Mouse (Mus musculus): Measurements from ENCODE around the gene Myo9b.

Gene Myo9b

DNA sequence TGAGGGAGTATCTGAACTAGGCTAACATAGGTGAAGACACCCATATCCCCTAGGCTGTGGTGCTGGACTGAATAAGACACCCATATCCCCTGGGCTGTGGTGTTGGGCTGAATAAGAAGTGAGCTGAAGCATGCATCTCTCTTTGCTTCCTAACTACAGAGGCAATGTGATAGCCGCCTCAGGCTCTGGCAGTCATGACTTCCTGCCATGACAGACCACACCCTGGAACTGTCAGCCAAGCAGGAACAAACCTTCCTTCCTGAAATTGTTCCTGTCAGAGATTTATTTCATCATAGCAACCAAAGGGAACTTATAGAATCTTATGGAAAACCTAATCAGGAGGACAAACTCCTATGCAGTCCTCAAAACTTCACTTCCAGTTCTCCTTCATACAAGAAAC, 115.8 kb downstream of the Myo9b start:
- DNase-seq (ENCODE audit: low spot score), result peak; percentile 51

DNA sequence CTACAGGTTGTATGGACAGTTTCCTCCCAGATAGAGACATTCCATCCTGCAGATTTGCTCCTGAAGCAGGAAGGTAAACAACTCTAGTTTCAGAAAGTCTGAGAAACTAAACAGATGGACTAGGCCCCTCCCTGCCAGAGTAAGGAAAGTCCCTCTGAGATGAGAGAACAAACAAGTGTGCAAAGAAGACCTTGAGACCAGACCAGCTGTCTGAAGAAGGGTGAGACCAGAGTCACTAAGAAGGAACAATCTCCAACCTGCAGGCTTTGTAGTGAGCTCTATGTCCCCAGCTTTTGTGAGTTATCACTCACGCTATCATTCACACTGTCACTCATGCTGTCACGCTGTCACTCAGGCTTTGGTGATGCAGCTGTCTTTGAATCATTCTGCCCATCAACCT, 119.2 kb downstream of the Myo9b start:
- DNase-seq (ENCODE audit: low spot score), result no peak

DNA sequence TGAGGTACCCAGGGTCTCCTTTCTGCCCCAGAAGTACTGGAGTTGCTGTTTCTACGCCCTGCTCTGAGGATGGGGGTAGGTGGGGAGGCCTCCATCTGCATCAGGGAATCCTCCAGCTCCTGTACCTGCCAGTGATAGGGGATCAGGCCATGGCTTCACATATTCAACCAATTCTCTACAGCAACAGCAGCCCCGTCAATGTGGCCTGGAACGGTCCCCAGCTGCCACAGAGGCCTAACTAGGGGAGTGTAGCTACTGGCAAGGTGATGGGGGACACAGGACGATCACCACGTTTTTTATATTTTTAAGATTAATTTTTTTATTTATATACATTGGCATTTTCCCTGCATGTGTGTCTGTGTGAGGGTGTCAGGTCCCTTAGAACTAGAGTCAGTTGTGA, 119.9 kb downstream of the Myo9b start:
- DNase-seq (ENCODE audit: low spot score), result no peak

DNA sequence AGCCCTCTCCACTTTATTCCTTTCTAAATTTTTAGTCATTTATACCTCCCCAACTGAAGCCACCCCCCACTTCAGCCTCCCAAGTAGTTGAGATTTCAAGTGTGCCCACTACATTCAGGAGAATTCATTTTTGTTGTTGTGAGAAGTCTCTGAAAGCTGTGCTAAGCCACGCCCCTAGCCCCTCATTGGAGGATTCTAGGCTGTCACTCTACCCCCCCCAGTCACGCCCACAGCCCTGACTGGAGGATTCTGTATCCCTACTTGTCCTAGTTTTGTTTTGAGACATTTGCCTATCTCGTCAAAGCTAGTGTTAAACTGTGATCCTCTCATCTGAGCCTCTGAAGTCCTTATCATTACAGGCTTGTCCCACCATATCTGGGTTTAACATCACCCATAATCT, 120.4 kb downstream of the Myo9b start:
- DNase-seq (ENCODE audit: low spot score), result peak; percentile 50

DNA sequence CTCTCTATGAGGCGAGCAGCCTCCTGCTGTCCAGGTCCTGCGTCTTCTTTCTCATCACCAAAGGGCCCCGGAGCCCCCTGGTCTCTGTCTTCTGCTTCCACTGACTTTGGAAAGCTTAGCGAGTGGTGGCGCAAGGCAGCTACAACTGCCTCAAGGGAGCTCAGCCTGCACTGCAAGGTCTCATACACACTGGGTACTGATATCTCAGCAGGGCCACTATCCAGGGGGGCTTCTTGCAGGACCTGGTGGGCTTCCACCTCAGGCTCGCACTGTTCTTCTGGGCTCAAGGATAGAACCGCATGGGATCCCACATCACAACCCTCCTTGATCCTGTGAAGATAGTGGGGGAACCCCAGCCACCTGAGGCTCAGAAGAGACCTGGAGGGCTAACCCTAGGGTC, 122.0 kb downstream of the Myo9b start:
- no peak for DNase-seq (ENCODE audit: low spot score)

DNA sequence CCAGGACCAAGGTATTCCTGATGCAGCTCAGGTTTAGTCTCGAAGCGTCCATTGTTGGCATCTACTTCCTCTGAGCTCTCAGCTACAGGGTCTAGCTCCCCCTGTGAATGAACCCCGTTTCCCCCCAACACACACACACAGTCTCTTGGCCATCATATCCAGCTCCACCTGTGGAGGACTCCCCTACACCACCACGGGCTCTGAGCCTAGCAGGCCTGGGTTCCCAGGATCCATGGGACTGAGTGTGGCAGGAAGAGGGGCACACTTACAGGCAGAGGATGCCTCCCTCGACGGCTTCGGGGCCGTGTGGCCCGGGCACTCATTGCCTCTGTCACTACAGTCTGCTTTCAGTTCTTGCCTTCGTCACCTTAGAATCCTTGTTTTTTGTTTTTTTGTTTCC, 122.6 kb downstream of the Myo9b start:
- no peak for DNase-seq (ENCODE audit: low spot score)

DNA sequence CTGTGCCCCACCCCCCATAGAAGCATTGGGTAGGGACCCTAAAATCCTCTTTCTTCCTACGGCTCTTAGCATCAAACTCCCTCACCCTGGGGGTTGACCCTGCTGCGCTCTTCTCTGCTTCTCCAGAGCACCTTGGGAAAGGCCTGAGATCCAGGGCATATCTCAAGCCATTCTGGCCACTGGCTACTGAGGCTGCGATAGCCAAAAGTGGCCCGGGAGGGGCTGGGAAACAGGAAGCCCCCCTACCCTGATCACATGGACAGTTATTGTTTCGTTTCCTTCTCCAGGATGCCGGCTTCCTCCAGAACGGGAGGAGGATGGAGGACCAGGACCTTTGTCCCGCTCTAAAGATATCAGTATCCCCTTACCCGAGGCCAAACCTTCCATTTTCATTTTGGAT, 123.1 kb downstream of the Myo9b start, which contains the start of gene Ushbp1:
Gene Ushbp1 (minus strand): TSS at position 174 of the 400 bp plus-strand sequence.
- DNase-seq (ENCODE audit: low spot score), result peak; percentile 70

DNA sequence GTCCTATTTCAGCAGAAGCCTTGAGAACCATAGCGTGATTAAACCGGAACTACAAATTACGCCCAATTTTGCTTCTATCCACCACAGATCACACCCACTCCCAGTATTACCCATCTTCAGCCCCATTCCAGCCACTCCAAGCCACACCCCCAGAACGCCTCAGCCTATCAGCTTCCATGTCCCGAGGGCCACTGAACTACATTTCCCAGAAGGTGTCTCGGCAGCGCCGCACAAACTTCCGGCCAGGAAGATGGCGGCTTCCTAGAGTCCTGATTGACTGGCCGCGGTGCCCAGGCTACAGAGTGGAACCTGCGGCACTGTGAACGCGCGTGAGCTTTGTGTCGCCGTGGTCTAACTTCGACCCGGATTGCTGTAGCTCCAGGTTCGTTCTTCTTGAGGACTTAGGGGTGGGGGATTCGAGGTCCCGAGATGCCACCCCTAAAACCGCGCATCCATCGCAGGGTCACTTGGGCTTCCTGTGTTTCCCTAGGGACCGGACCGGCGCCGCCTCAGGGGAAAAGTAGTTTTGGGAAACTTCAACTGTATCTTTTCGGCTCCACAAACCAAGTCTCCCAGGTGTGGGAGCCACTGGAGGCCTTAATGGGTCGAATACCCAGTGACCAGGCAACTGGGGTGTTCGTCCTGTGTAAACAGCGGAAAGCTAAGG, 124.3 kb downstream of the Myo9b start, which contains the start of gene Babam1:
Gene Babam1 (plus strand): TSS at position 223 of the 667 bp plus-strand sequence.
- peak; percentile 97 for DNase-seq (ENCODE audit: low spot score)

DNA sequence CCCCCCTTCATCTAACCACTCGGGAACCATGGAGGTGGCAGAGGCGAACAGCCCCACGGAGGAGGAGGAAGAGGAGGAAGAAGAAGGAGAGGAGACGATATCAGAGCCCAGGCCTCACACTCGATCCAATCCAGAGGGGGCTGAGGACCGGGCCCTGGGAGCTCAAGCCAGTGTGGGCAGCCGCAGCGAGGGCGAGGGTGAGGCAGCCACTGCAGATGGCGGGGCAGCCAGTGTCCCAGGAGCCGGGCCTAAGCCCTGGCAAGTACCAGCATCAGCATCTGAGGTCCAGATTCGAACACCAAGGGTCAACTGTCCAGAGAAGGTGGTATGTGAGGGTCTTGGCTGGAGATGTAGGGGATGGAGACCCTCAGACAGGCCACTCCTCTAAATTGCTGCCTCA, 125.2 kb downstream of the Myo9b start:
- DNase-seq (ENCODE audit: low spot score), result no peak

DNA sequence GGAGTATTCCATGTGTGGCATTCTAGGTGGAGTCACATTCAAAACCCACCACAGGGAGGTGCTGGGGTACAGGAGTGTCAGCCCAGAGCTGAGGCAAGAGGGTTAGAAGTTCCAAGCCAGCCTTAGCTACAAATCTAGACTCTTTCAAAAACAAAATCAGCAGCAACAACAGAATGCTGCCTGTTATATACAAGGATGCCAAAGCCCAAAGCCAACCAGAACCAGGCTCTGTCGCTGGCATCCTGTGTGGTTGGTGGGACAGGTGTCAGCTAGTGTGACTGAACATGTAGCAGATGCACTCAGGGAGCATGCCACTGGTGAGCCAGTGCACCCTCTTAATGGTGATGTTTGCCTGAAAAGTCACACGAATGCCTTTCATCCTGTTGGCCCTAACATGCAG, 128.3 kb downstream of the Myo9b start:
- DNase-seq (ENCODE audit: low spot score), result no peak

DNA sequence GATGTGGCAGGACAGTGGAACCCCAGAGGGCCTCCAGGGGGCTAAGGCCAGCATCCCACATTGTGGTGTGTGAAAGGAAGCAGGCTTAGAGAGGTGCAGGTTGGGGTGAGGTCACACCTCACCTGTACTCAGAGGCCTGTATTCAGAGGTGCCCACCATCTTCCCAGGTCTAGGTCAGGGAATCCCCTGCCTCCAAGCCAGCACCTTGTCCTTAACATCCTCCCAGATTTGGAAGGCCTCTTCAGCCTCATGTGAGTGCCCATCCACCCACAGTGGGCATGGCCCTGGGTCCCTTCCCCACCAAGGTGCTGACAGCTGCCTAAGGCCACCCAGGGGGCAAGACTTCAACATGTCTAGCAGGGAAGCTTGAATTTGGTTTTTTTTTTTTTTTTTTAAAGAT, 128.9 kb downstream of the Myo9b start:
- DNase-seq (ENCODE audit: low spot score), result no peak

DNA sequence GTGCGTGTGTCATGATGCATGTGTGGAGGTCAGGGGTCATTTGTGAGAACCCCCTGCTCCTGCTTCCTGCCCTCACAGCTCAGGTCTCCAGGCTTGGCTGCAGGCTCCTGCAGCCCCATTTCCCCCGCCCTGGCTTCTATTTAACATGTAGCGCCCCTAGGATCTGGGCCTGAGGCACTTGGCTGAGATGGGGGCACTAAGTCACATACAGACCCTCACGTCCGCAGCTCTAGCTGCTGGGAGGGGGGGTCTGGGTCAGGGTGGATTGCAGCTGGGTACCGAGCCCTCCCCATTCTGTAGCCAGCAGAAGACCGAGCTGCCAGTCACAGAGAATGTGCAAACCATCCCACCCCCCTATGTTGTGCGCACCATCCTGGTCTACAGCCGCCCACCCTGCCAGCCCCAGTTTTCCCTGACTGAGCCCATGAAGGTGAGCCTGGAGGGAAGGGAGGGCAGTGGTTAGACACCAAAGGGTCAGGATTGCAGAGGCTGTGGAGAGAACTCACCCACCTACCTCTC, 130.0 kb downstream of the Myo9b start:
- DNase-seq (ENCODE audit: low spot score), result no peak

DNA sequence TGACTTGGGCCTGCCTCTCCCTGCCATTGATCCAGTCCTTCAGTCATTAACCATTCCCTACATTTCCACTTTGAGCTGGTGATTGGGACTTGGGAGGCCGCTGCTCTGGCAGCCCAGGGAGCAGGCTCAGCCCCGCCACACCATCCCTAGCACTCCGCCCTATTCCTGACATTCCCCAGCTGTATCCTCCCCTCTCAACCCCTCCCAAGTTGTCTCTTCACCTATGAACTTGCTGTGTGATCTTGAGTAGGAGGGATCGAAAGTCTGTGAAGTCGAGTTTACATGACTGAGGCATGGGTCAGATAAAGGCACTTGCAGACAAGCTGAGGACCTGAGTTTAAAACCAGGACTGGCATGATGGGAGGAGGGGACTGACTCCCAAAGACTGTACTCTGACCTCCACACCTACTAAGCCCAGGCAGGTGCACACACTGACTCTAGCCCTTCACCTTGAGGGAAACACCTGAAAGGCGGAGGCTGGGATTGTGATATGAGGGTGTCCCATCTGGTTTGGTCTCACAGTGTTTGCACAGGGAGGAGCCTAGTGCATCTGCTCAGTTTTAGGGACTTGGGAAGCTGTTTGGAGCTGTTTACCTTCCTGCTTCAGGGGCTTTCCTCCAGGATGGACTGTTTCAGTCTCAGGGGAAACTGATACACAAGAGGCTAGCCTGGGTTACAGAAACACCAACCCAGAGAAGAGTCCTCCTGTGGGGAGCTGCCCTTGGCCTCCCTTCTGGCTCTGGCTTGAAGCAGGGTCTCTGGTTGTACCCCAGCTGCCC, 130.8 kb downstream of the Myo9b start:
- DNase-seq (ENCODE audit: low spot score), result no peak

DNA sequence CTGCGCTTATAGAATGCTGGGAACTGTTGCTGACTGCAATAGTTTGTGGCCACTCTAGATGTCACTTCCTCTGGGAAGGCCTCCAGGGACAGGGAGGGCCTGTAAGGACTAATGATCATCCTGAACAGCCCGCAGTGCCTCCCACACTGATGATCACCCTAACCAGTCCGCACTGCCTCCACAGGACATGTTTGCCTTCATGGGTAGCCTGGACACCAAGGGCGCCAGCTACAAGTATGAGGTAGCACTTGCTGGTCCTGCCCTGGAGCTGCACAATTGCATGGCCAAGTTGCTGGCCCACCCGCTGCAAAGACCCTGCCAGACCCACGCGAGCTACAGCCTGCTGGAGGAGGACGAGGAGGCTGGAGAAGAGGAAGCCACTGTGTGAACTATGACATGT, 131.5 kb downstream of the Myo9b start:
- no peak for DNase-seq (ENCODE audit: low spot score)

DNA sequence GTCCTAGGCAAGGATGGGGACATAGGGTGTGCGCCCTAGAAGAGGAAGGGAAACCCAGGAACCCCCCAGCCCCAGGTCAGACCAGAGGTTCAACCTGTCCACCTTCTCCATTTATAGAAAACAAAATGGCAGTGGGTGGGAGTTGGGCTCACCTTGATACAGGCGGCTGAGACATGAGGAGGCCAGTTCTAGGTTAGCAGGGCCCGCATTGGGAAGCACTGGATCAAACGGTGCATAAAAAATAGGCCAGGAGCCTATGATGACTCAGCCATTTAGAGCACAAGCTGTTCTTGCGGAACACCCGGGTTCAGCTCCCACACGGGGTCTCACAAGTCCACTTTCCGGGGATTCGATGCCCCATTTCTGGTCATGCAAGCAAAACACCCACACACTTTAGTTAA, 132.4 kb downstream of the Myo9b start:
- DNase-seq (ENCODE audit: low spot score), result no peak

DNA sequence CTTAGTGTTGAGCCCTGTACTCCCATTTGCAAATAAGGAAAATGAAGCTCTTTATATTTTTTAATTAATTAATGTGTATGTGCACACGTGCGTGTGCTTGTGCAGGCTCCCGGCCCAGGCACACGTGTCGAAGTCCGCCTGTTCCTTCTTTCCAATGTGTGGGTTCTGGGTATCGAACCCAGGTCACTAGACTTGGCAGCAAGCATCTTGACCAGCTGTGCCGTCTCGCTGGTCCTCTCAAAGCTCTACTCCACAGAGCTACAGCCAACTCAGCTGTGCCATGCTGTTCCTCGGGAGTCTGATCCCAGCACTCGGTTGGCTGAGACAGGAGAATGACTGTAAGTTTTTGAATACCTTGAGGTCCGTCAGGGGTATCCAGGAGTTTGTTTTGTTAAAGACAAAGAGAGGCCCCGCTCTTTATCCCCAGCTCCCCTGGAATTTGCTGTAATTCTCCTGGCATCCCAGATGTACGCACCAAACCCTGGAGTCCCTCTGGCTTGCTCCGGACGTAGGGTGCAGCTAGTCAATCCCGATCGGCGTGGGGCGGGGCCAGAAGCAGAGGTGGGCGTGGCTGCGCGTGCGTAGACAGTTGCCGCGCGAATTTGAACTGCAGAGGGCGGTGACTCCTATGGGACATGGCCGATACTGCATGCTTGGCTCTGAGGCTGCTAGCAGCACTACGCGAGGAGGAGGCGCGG, 133.0 kb downstream of the Myo9b start, which contains the start of gene Ankle1:
Gene Ankle1 (plus strand): TSS at position 610 of the 698 bp plus-strand sequence.
- peak; percentile 94 for DNase-seq (ENCODE audit: low spot score)

DNA sequence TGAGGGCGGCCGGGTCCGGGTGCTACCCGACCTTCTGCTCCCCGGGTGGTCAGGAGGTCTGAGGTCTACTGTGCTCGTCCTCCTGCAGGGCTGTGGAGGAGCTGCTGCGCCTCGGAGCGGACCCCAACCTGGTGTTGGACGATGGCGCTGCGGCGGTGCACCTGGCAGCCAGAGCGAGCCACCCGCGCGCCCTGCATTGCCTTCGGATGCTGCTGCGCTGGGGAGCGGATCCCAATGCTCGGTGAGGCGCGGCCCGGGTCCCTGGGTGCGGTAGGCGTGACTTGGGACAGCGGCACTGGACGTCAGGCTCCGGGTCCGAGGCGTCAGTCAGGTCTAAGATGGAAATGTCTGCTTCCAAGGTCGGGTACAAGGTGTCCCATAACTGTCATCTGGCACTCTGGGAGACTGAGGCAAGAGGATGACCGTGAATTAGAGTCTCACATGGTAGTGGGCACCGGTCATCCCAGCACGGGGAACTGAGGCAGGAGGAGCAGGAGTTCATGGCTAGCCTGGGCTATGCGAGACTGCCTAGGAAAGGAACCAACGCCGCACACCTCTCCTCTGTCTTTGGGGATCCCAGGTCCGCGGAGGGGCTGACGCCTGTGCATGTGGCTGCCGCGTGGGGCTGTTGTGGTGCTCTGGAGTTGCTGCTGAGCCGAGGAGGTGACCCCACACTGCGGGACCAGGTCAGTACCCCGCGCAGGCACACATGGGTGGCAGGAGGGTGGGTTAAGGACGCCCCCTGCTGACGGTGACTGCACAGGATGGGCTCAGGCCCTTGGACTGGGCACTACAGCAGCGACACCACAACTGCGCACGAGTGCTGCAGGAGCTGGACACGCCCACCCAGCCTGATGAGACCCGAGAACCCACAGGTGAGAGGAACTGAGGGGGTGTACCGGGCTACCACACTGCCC, 133.8 kb downstream of the Myo9b start:
- DNase-seq (ENCODE audit: low spot score), result peak; percentile 68

DNA sequence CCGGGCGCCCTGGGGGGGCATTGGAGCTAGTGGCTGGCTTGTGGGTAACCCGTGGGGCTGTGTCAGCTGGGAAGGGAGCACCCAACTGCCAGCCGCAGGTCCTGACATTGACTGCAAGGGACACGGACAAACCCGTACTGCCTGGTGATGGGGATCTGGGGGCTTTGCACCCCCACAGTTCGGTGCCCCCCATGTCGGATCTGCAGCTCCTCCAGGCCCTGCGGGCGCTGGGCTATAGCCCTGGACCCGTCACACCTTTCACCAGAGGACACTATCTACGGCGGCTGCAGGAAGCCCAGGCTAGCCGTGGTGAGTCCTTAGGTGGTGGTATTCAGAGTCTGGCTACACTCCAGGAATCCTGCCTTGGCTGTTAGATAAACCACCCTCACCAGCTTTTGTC, 134.9 kb downstream of the Myo9b start:
- no peak for DNase-seq (ENCODE audit: low spot score)

DNA sequence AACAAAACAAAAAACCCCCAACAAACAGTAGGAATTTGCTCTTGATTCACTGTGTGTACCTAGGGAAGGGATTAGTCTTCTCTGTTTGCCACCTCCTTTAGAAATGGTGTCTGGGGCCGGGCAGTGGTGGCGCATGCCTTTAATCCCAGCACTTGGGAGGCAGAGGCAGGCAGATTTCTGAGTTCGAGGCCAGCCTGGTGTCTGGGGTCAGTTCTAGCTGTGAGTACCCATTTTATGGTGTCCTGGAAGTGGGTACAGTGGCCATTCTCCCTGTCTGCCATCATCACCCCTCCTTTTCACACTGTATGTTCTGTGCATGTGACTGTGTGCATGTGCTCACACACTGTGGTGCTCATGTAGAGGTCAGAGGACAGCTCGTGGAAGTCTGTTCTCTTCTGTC, 135.7 kb downstream of the Myo9b start:
- no peak for DNase-seq (ENCODE audit: low spot score)

Data from lung, postnatal 25 days (tissue).